Mouse (Mus musculus) liver, embryonic 14.5 days (tissue): ENCODE results near the gene Cyp11a1. TPM values are rescaled to one million over a fixed set of nuclear protein-coding genes. Genes with fewer than 3 reads are reported as not detected.

Source experiments
- ATAC-seq: fragments of 200-750 bp; cut with Nextera tagmentation; 2 replicates; pipeline ENCODE4 v1.8.0; 2017; ENCODE audit warnings: moderate number of reproducible peaks, mild to moderate bottlenecking, moderate library complexity; ENCODE audit not compliant: insufficient read depth
- DNase-seq, 3 experiments: peaks; one replicate each; pipeline ENCODE4 v3.0.0-alpha.2; 2012 to 2013; ENCODE audit warnings: low read depth in 3 of 3, low spot score in 3 of 3
- H3K27ac ChIP-seq: fragments of 300-500 bp; sonication (generic); 2 replicates; pipeline ENCODE4 v1.5.1; 2014; ENCODE audit warnings: moderate library complexity, mild to moderate bottlenecking, control low read depth, inconsistent platforms
- H3K27me3 ChIP-seq: fragments of 300-500 bp; sonication (generic); 2 replicates; pipeline ENCODE4 v1.6.1; 2014; ENCODE audit warnings: mild to moderate bottlenecking, low read length, moderate library complexity; ENCODE audit not compliant: control insufficient read depth, insufficient read depth
- H3K36me3 ChIP-seq: fragments of 300-500 bp; sonication (generic); replicated peaks from 2 replicates; pipeline ENCODE4 v1.6.1; 2014; ENCODE audit warnings: low read depth; ENCODE audit not compliant: control insufficient read depth, insufficient read depth
- H3K4me1 ChIP-seq, 2 experiments: fragments of 200-500 bp in 1 of 2; fragments of 300-500 bp in 1 of 2; sonication (generic) in 1 of 2; replicated peaks; 2 replicates each; pipeline ENCODE4 v1.6.1; 2012 to 2014; ENCODE audit warnings: antibody characterized with exemption in 1 of 2, inconsistent platforms in 1 of 2, low read length in 1 of 2; ENCODE audit not compliant: control insufficient read depth in 2 of 2, insufficient read depth in 2 of 2
- H3K4me2 ChIP-seq: fragments of 300-500 bp; sonication (generic); 2 replicates; pipeline ENCODE4 v1.6.1; 2014; ENCODE audit warnings: low read depth, mild to moderate bottlenecking, control low read depth, moderate library complexity
- H3K4me3 ChIP-seq, 2 experiments: fragments of 200-500 bp in 1 of 2; fragments of 300-500 bp in 1 of 2; sonication (generic) in 1 of 2; 2 replicates each; pipeline ENCODE4 v1.5.1; 2012 to 2014; ENCODE audit warnings: low read depth in 2 of 2, low read length in 2 of 2, mild to moderate bottlenecking in 2 of 2, control low read depth in 1 of 2, inconsistent platforms in 1 of 2, moderate library complexity in 1 of 2; ENCODE audit not compliant: insufficient read depth in 1 of 2
- H3K9ac ChIP-seq: fragments of 300-500 bp; sonication (generic); replicated peaks from 2 replicates; pipeline ENCODE4 v1.6.1; 2014; ENCODE audit warnings: mild to moderate bottlenecking, control low read depth, moderate library complexity
- H3K9me3 ChIP-seq: fragments of 300-500 bp; sonication (generic); 2 replicates; pipeline ENCODE4 v1.6.1; 2016; ENCODE audit warnings: low read length, mixed read lengths; ENCODE audit not compliant: control insufficient read depth
- CTCF ChIP-seq: IDR thresholded peaks from 2 replicates; pipeline ENCODE4 v1.5.1; 2016; ENCODE audit warnings: antibody characterized with exemption, low read depth, control low read depth
- EP300 ChIP-seq: IDR thresholded peaks from 2 replicates; pipeline ENCODE4 v1.6.1; 2016; ENCODE audit warnings: antibody characterized with exemption, low read depth
- WGBS: fragments of 180-500 bp; shearing (Covaris S2); extraction: QIAGEN DNeasy Blood & Tissue Kit; methylation state at CpG from one replicate; pipeline ENCODE4 v1.1.7; 2014; ENCODE audit not compliant: insufficient replicate concordance; 5-methylcytosine and 5-hydroxymethylcytosine counted together
- polyA plus RNA-seq, 2 experiments: library from polyadenylated mRNA; depleted of rRNA in 1 of 2; stranded (reverse) in 1 of 2; unstranded in 1 of 2; fragments of >200 nt; fragmentation: Nextera tagmentation in 1 of 2; extraction: Ambion mirVana in 1 of 2; gene quantifications; 2 replicates each; pipeline versions ENCODE4 v1.2.1 to v1.2.3; 2012 to 2014

Cyp11a1 gene
- polyA plus RNA-seq, 2 experiments: 0.37 to 0.55 TPM

- ATAC-seq: no peak
- no peak for DNase-seq
- WGBS: 28% methylated on average over 8 of the region's 8 CpGs
- Histone ChIP-seq H3K9ac (no peak overlapping the region), H3K36me3 (no peaks in the 10 kb centered on the region), H3K4me3 (no peak overlapping the region), H3K9me3 (no peaks in the 10 kb centered on the region), H3K4me1 (no peaks in the 10 kb centered on the region), H3K4me2 (no peak overlapping the region), H3K27ac (no peak overlapping the region), H3K27me3 (no peaks in the 10 kb centered on the region)
- no peak for TF ChIP-seq EP300
- TF ChIP-seq CTCF: no peak
Measured at GRCm38 (mm10) chr9:58014393-58015160, 8.4 kb downstream of the Cyp11a1 start.

GRCm38 (mm10) chr9:58015856-58016255 is 9.6 kb downstream of the Cyp11a1 start:
- WGBS: 68% methylated on average over 6 of the region's 6 CpGs
- Histone ChIP-seq H3K4me3 (no peak overlapping the region), H3K9me3 (no peaks in the 10 kb centered on the region), H3K9ac (no peak overlapping the region), H3K27ac (no peak overlapping the region), H3K27me3 (no peaks in the 10 kb centered on the region), H3K4me1 (no peaks in the 10 kb centered on the region), H3K36me3 (no peaks in the 10 kb centered on the region), H3K4me2 (no peak overlapping the region)
- ATAC-seq: no peak
- TF ChIP-seq CTCF: no peak
- no peak for TF ChIP-seq EP300
- DNase-seq: no peak

DNA sequence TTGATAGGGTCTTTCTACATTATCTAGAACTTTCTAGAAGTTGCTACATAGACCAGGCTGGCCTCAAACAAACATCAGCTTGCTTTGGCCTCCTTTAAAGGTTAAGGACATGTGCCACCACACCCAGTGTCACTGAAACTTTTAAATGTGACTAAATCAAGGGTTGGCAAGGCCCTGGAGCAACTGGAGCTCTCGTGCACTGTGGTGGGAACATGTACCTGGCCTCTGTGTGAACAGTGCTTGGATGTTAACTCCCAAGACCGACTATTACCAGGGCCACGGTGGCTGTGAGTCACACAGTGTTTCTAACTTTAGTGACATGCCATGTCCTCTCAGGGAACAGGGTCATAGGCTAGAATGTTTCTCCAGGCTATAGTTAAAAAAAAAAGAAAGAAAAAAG is 10.8 kb downstream of the Cyp11a1 start:
- Histone ChIP-seq H3K27ac (no peak overlapping the region), H3K9me3 (no peaks in the 10 kb centered on the region), H3K36me3 (no peaks in the 10 kb centered on the region), H3K4me3 (no peak overlapping the region), H3K4me2 (no peak overlapping the region), H3K27me3 (no peaks in the 10 kb centered on the region), H3K4me1 (no peaks in the 10 kb centered on the region), H3K9ac (no peak overlapping the region)
- TF ChIP-seq EP300 (no peak), CTCF (no peak)
- 53% methylated on average over 3 of the region's 3 CpGs for WGBS
- no peak for ATAC-seq
- DNase-seq: no peak

DNA sequence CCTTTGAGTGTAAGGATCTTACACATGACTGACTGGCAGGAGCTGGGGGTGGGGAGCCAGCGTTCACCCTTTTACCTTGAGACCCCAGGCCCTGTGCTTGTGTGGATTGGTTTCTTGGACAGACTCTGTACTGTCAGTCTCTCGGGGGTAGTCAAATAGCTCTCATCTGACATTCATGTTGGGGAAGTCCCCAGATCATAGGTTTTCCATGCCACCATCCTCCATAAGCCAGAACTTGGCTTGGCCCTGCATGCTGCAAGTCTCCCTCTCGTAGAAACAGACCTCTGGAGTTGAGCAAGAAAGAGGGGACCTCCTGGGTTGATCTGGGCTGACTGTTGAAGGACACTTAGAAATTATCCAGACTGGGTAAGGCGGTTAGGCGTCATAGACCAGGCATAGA is 12.2 kb downstream of the Cyp11a1 start:
- no peak overlapping the region for H3K4me2 ChIP-seq
- H3K27ac ChIP-seq: no peak overlapping the region
- 46% methylated on average over 5 of the region's 5 CpGs for WGBS
- DNase-seq: no peak
- H3K4me3 ChIP-seq: no peak overlapping the region
- no peaks in the 10 kb centered on the region for H3K9me3 ChIP-seq
- no peaks in the 10 kb centered on the region for H3K36me3 ChIP-seq
- ATAC-seq: no peak
- no peak overlapping the region for H3K9ac ChIP-seq
- TF ChIP-seq EP300: no peak
- no peak for TF ChIP-seq CTCF
- no peaks in the 10 kb centered on the region for H3K4me1 ChIP-seq
- H3K27me3 ChIP-seq: no peaks in the 10 kb centered on the region

GRCm38 (mm10) chr9:58025995-58026394 is 19.8 kb downstream of the Cyp11a1 start:
- H3K4me2 ChIP-seq: no peak overlapping the region
- DNase-seq: no peak
- H3K9ac ChIP-seq: no peak overlapping the region
- no peaks in the 10 kb centered on the region for H3K4me1 ChIP-seq
- ATAC-seq: no peak
- H3K27ac ChIP-seq: no peak overlapping the region
- H3K4me3 ChIP-seq: no peak overlapping the region
- H3K36me3 ChIP-seq: no peaks in the 10 kb centered on the region
- TF ChIP-seq CTCF: no peak
- TF ChIP-seq EP300: no peak
- no peaks in the 10 kb centered on the region for H3K9me3 ChIP-seq
- WGBS: 60% methylated on average over 9 of the region's 9 CpGs
- H3K27me3 ChIP-seq: no peaks in the 10 kb centered on the region
